Mouse (Mus musculus): ENCODE results near the gene Rnf25. TPM values are rescaled to one million over a fixed set of nuclear protein-coding genes. Genes with fewer than 3 reads are reported as not detected.

The Rnf25 gene
- total and polyA plus RNA-seq, 3 experiments: 32.4 to 49.7 TPM; not detected in 1

GRCm38 (mm10) chr1:74587773-74588445 is 13.3 kb downstream of the Rnf25 start, which contains the start of the genes Zfp142 and Bcs1l:
Gene Zfp142, minus strand, starts transcription at chr1:74588246.
Gene Bcs1l, plus strand, starts transcription at chr1:74588289.
- Histone ChIP-seq H3K4me3 (ENCODE audit: control insufficient read depth in 1 of 2, insufficient read depth in 1 of 2, low read depth in 2 of 2, low read length in 2 of 2) (peak within 1 kb of the TSS; percentile 95 to 96), H3K36me3 (ENCODE audit: control insufficient read depth in 1 of 2, insufficient read depth in 2 of 2, low read length in 2 of 2) (peaks cover 16 to 34% of the 10 kb centered on the region in 2 experiments), H3K79me2 (ENCODE audit: control insufficient read depth, insufficient read depth, low read length, poor library complexity) (peaks cover 35% of the 10 kb centered on the region), H3K27ac (ENCODE audit: control insufficient read depth, low read depth, low read length) (peak within 1 kb of the TSS; percentile 70), H3K4me1 (ENCODE audit: control insufficient read depth in 1 of 2, insufficient read depth in 2 of 2, low read length in 2 of 2) (peaks cover 25 to 30% of the 10 kb centered on the region in 2 experiments), H3K9ac (ENCODE audit: control insufficient read depth, low read depth, low read length, poor library complexity, severe bottlenecking) (peak within 1 kb of the TSS; percentile 93), H3K9me3 (replicated peaks; ENCODE audit: insufficient read depth, low read length) (no peaks in the 10 kb centered on the region), H3K27me3 (ENCODE audit: control insufficient read depth in 1 of 2, insufficient read depth in 2 of 2, low read length in 2 of 2) (no peaks in the 10 kb centered on the region)
- TF ChIP-seq GABPA (IDR thresholded peaks at IDR 0.05; ENCODE audit: low read depth, low read length) (peak; percentile 75; the same call in 1 of the 2 replicates), NELFE (IDR thresholded peaks at IDR 0.05; ENCODE audit: low read depth, low read length) (peak; percentile 41), MAX (IDR thresholded peaks at IDR 0.05; ENCODE audit: low read length) (peak; percentile 65), ETS1 (IDR thresholded peaks at IDR 0.05; ENCODE audit: low read depth, low read length) (peak; percentile 55; the same call in 1 of the 2 replicates), MAZ (IDR thresholded peaks at IDR 0.05; ENCODE audit: low read depth, low read length) (peak; percentile 80; the same call in 1 of the 2 replicates), TAL1 (IDR thresholded peaks at IDR 0.05; ENCODE audit: low read length) (no peak), EP300 (IDR thresholded peaks at IDR 0.05; ENCODE audit: low read depth in 1 of 2, low read length in 2 of 2) (peak in 1 of 2 experiments; percentile 37; a peak in 1 of 4 replicates), USF2 (IDR thresholded peaks at IDR 0.05; ENCODE audit: borderline replicate concordance in 1 of 2, insufficient read depth in 1 of 2, low read depth in 1 of 2, low read length in 2 of 2) (no peak), NRF1 (IDR thresholded peaks at IDR 0.05; ENCODE audit: insufficient read depth, low read depth, low read length, poor library complexity, severe bottlenecking) (no peak), POLR2AphosphoS2 (IDR thresholded peaks at IDR 0.05; ENCODE audit: low read length) (peak; percentile 82; the same call in 1 of the 2 replicates), ZNF384 (IDR thresholded peaks at IDR 0.05; ENCODE audit: low read depth, low read length) (0 out of 2 replicates have a peak, but pooled peaks have one; percentile 4), MAFK (IDR thresholded peaks at IDR 0.05; ENCODE audit: borderline replicate concordance, low read depth, low read length) (no peak), USF1 (IDR thresholded peaks at IDR 0.05; ENCODE audit: low read depth, low read length) (peak; percentile 59), UBTF (IDR thresholded peaks at IDR 0.05; ENCODE audit: borderline replicate concordance, insufficient read depth, low read depth, low read length) (0 out of 2 replicates have a peak, but pooled peaks have one; percentile 49), SIN3A (IDR thresholded peaks at IDR 0.05; ENCODE audit: low read length) (peak; percentile 91), TCF12 (IDR thresholded peaks at IDR 0.05; ENCODE audit: low read depth, low read length) (peak; percentile 54), POLR2A (IDR thresholded peaks at IDR 0.05; ENCODE audit: control insufficient read depth in 1 of 2, insufficient read depth in 1 of 2, low read depth in 1 of 2, low read length in 2 of 2, poor library complexity in 1 of 2) (peak; percentile 44 to 76; a peak in 3 of 4 replicates), ZC3H11A (IDR thresholded peaks at IDR 0.05; ENCODE audit: low read depth, low read length) (no peak), MEF2A (IDR thresholded peaks at IDR 0.05; ENCODE audit: extremely low read depth, insufficient replicate concordance, low read depth, low read length, poor library complexity, severe bottlenecking) (no peak), MYC (IDR thresholded peaks at IDR 0.05; ENCODE audit: low read depth, low read length) (peak; percentile 77), E2F4 (IDR thresholded peaks at IDR 0.05; ENCODE audit: borderline replicate concordance, low read depth, low read length) (no peak), CTCF (IDR thresholded peaks at IDR 0.05 in 2 of 3, conservative IDR thresholded peaks at IDR 0.05 in 1 of 3; ENCODE audit: control insufficient read depth in 1 of 3, insufficient read depth in 1 of 3, low read depth in 2 of 3, low read length in 3 of 3, poor library complexity in 1 of 3, severe bottlenecking in 1 of 3) (no peak), ELF1 (IDR thresholded peaks at IDR 0.05; ENCODE audit: low read depth, low read length) (peak; percentile 80), TBP (IDR thresholded peaks at IDR 0.05; ENCODE audit: low read depth, low read length) (peak; percentile 78), MXI1 (IDR thresholded peaks at IDR 0.05; ENCODE audit: low read depth, low read length) (peak; percentile 96), KAT2A (conservative IDR thresholded peaks at IDR 0.05; ENCODE audit: low read depth, low read length) (peak; percentile 79), RCOR1 (IDR thresholded peaks at IDR 0.05; ENCODE audit: low read depth, low read length) (no peak), HCFC1 (IDR thresholded peaks at IDR 0.05; ENCODE audit: low read depth, low read length) (peak; percentile 97), ZKSCAN1 (IDR thresholded peaks at IDR 0.05; ENCODE audit: low read depth, low read length) (no peak; the same call in 1 of the 2 replicates)
- peak; percentile 100 for DNase-seq (ENCODE audit: low read depth, low spot score)
